Mouse (Mus musculus): Measurements from ENCODE around the gene 1110002E22Rik.
A peak's percentile ranks its signal among the peaks of the same experiment; 100 is the strongest.

The 1110002E22Rik gene

GRCm38 (mm10) chr3:138064732-138065645, at the start of gene 1110002E22Rik:
Gene 1110002E22Rik, plus strand, starts transcription at chr3:138065052.
- no peak for DNase-seq (ENCODE audit: low spot score in 2 of 2)

DNA sequence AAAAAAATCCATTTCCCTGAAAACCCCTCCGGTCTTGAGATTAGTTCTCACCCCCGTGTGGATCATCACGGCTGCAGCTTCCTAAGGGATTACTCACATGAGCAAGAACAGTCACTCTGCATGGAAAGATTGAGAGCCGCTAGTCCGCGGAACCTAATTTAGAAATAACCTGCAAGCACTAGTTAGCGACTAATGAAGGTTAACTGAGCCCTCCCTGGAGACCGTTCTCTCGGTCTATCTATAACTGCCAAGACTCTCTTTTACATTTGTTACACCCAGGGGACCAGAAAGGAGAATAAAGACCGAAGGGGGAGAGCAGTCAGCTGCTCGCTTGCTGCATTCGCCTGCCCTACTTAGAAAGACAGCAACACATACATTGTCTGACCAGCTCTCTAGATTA, 48.0 kb upstream of the 1110002E22Rik start:
- peak; percentile 60 to 63 for DNase-seq (ENCODE audit: low spot score in 2 of 2)

DNA sequence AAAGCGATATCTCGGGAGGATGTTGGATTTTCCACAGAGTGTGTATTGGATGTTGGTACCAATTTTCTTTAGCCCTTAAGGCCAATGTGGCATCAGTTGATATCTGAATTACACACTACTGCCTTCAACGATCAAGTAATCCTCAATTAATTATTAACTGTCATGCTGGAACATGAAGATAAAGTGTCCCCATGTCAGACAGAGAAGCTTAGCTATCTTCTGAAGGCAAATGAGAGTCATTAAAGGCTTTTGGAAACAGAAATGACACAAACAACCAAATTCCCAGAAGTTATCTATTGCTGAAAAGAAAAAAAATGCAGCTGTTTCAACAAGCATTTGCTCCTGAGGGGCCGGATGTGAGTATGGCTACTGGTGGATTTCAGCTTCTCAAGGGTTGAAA, 42.8 kb upstream of the 1110002E22Rik start:
- no peak for DNase-seq (ENCODE audit: low spot score in 2 of 2)

GRCm38 (mm10) chr3:138022651-138023050, 42.2 kb upstream of the 1110002E22Rik start:
- no peak for DNase-seq (ENCODE audit: low spot score in 2 of 2)

DNA sequence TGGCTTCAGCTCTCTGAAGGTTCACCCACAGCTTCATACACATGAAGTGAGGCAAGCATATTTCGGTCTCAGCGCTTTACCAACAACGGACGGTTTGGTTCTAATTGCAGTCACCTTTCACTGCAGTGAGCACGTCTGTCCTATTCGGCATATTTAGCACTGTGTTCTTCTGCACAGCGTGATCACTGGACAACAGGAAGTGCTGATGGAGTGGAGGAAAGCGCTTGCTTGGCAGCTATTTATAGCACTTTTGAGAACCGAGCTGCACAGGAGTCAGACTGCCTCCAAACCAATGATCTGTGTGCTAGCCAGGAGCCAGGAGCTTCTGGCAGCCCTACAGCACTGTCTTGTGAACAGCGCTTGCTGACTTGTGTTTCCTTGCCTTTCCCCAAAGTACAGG, 38.6 kb upstream of the 1110002E22Rik start:
- no peak for DNase-seq (ENCODE audit: low spot score in 2 of 2)

- no peak for DNase-seq (ENCODE audit: low spot score in 2 of 2)
Measured at GRCm38 (mm10) chr3:138027575-138028362, 37.1 kb upstream of the 1110002E22Rik start.

GRCm38 (mm10) chr3:138029351-138029750, 35.5 kb upstream of the 1110002E22Rik start:
- DNase-seq (ENCODE audit: low spot score in 2 of 2) = no peak

DNA sequence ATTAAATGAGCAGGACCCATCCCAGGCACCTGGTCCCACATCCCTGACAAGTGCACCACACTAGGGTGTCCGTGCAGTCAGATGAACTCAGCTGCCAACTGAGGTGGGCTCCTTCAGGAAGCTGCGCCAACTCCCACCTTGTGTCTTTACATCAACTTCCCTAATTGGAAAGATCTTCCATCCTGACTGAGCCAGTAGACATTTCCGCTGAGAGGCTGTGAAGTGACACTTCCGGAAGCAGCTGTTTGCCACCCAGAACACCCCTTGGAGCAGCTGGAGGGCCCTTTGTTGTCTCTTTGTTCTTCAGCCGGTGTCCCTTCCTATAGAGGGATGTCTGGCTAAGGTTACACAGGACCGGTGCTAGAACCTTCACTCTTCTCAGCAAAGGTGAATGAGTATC, 34.3 kb upstream of the 1110002E22Rik start:
- no peak for DNase-seq (ENCODE audit: low spot score in 2 of 2)

- DNase-seq (ENCODE audit: low spot score in 2 of 2) = no peak
Measured at GRCm38 (mm10) chr3:138033986-138034385, 30.9 kb upstream of the 1110002E22Rik start.

- no peak for DNase-seq (ENCODE audit: low spot score in 2 of 2)
Measured at GRCm38 (mm10) chr3:138040938-138041337, 23.9 kb upstream of the 1110002E22Rik start.

DNA sequence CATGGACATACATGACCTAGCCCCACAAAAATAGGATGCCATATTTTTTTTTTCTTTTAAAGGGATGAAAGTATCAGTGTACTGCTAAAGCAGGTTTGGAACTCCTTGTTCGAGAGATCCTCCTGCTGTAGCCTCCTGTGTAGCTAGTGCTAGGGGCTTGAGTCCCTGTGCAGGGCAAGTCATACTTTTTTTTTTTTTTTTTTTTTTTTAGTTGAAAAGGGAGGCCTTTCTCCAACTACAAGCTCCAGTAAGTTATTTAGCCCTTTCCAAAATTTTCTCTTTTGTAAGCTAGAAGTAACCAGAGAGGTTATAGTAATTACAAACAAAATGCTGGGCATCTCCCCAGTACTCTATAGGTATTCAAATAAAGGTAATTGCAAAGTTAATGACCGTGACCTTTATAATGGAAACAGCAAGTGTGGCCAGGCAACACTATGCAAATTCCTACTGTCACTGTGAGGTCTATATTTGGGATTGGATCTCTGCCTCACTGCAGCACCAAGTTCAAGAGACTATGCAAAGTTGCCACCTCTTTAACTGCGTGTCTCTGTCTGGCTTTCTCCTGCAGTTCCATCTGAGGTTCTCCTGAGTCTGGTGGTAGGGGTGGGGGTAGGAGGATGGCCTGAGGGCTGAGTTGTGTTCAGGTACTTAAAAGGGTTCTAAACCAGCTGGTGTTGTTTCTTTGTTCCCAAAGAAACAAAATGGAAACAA, 23.1 kb upstream of the 1110002E22Rik start:
- DNase-seq (ENCODE audit: low spot score in 2 of 2) = peak; percentile 11 to 22

- no peak for DNase-seq (ENCODE audit: low spot score in 2 of 2)
Measured at GRCm38 (mm10) chr3:138043316-138043715, 21.5 kb upstream of the 1110002E22Rik start.

DNA sequence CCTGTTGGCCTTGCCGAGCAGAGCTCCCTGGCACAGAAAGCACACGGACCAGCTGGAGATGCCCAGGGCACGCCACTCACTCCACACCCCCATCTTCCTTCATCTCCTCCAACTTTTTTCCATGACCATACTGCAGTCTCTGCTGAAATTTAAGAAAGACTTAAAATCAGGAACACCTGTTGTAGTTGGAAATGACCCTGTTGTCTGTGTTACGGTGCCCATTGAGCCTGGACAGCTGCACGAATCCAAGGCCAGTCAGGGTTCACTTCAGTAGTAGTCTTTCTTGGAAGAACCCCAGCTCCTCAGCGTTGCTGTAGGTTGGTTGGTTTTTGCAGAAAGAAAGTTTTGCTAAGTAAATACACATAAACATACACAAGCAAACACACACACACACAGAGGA, 15.3 kb upstream of the 1110002E22Rik start:
- no peak for DNase-seq (ENCODE audit: low spot score in 2 of 2)

DNA sequence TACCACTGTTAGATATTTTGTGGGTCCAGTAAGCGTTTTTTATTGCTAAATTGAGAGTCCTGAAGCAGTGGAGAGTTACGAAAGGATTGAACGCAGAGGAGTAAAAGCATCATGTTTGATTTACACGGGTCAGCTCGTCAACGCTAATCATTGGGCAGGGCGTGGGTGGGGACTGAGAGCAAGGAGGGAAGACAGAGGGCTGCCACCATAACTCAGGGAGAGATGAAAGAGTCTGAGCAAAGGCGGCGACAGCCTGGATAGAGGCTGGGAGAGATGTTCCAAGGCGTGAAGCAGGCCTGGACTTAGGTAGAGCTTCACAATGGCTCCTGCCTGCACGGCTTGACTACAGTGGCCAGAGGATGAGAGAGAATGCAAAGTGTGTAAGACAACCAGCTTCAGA, 14.1 kb upstream of the 1110002E22Rik start:
- DNase-seq (ENCODE audit: low spot score in 2 of 2) = no peak

DNA sequence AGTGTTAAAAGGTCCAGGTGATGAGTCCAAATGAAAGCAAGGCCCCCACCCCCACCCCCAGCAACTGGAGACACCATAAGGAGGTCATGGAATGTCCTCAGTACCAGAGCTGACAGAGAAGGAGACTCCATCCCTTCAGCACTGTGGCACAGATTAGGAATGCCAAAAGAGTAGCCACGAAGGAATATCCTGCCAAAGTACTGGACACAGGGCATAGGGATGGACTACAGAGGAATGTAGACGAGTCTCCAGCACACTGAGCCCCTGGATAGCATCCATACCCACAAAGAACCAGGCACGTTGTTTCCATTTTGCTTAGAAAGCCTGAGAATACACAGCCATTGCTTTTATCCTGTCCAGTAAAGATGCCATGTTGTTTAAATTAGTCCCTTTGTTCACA, 13.4 kb upstream of the 1110002E22Rik start:
- no peak for DNase-seq (ENCODE audit: low spot score in 2 of 2)

DNA sequence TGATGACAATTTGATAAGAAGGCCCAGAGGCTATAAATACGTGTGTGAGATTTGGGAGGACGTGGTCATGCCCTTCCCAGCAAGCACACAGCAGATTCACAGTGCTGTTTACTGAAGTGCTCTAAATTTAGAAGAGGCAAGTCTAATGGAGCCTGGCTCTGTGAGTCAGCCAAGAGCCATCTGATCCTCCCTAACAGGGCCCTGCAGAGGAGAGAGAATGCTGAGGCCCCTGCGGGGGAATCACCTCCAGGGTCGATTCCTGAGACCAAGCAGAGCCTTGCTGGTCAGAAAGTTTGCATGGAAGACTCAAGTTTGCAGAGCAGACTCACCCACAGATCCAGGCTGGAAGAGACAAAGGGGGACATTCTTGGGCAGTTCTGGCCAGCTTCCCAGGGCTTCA, 10.9 kb upstream of the 1110002E22Rik start:
- no peak for DNase-seq (ENCODE audit: low spot score in 2 of 2)

DNA sequence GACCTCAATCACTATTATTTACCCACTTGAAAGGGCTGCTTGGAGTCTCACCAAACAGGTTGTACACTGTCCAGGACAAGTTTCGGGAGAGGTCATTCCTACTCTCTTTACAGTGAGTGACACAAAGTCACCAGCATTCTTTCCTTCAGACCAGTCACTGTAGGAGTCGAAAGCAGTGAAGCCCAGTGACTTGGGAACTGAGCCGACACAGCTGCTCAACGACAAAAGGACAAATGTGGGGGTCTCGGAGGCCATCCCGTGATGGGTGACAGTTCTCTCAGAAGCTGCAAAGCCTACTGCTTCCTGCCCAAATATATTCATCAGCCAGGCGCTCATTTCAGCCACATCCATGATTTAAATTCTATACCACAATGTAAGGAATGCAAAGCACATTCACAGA, 7.9 kb upstream of the 1110002E22Rik start:
- DNase-seq (ENCODE audit: low spot score in 2 of 2) = no peak

GRCm38 (mm10) chr3:138058226-138058625, 6.6 kb upstream of the 1110002E22Rik start:
- DNase-seq (ENCODE audit: low spot score in 2 of 2) = no peak

- DNase-seq (ENCODE audit: low spot score in 2 of 2) = no peak
Measured at GRCm38 (mm10) chr3:138060429-138060828, 4.4 kb upstream of the 1110002E22Rik start.

DNA sequence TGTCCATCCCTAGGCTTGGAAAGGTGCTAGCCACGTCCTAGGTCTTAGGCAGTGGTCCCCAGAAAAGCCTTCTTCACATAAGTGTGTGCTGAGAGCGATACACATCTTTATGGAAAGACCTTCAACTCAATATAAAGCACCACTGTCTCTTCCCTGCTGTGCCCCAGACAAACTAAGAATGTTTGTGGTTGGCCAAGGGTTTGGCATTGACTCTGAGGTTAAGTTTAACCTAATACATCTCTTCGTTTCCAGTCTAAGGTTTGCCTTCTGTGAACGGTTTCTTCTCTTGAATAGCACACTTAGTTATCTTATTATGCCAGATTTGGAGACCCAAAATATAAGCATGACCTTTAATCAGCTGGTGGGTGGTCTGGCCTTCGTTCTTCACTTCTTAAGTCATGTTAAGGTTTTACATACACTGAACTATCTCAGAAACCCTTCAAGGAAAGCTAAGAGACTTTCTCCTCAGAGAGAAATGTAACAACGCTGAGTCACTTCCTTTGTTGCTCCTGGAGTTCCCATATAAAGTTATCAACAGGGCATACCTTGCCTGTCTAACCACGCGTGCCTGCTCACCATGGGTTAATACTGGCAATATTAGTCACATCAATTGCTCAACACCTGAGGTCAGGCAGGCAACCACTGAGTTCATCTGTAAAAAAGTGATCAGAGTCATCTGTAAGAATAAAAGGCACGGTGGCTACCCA, 3.5 kb upstream of the 1110002E22Rik start:
- no peak for DNase-seq (ENCODE audit: low spot score in 2 of 2)

DNA sequence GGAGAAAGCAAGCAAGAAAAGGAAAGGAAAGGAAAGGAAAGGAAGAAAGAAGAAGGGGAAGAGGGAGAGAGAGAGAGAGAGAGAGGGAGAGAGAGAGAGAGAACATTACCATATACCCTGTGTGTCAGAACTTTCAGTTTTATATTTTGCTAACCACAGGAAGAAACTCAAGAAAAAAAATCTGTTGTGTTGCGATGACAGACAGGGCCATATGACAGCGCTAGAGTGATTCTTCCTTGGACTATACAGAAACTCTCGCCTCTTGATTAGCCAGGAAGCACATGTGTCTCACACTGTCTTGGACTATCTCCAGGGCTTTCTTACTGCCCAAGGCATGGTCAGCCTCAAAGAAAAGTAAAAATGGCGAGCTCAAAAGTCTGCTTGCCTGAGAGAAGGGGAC, 2.2 kb upstream of the 1110002E22Rik start:
- DNase-seq (ENCODE audit: low spot score in 2 of 2) = no peak

Measured in spleen, postnatal 36 days (tissue).